Mouse (Mus musculus) bone marrow macrophage, adult 2 months (primary cell): ENCODE measurements at regions not wholly inside any gene's neighbourhood (a gene's known extent, or its start where the extent isn't known, plus 50 kb on each side); places are given as distances from the start of the nearest gene placed in this dataset.

Experiments used
- CTCF ChIP-seq: IDR thresholded peaks from 2 replicates; pipeline ENCODE4 v1.5.1; 2012; ENCODE audit warnings: low read depth, mild to moderate bottlenecking, low read length, moderate library complexity
- POLR2A ChIP-seq: IDR thresholded peaks from 2 replicates; pipeline ENCODE4 v1.6.1; 2012; ENCODE audit warnings: mild to moderate bottlenecking, low read depth, low read length, borderline replicate concordance

GRCm38 (mm10) chr12:118647270-118648042, 198.7 kb upstream of the Sp8 start:
- TF ChIP-seq CTCF (no peak), POLR2A (no peak)
